Mouse (Mus musculus): ENCODE measurements at regions not wholly inside any gene's neighbourhood (a gene's known extent, or its start where the extent isn't known, plus 50 kb on each side); places are given as distances from the start of the nearest gene placed in this dataset.

GRCm38 (mm10) chr7:124868133-124868603 lies 576.3 kb upstream of the Kdm8 start:
- no peak for DNase-seq

DNA sequence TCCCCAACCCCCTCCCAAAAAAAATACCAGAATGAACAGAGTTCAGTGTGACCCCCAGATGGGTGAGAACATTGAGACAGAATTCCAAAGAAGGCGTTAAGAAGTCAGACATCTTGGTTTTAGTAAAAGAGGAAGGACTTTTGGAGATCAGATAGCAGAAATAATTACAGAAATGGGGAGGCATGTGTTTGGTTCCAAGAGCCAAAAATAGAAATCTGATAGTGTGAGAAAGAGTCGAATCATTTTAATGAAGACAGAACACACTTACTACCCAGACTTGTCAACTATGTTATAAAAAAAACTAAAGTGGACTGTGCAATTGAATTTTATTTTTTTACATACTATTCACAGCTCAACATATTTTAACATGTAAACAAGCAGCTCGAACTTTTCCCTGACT lies 575.9 kb upstream of the Kdm8 start:
- DNase-seq, result no peak

DNA sequence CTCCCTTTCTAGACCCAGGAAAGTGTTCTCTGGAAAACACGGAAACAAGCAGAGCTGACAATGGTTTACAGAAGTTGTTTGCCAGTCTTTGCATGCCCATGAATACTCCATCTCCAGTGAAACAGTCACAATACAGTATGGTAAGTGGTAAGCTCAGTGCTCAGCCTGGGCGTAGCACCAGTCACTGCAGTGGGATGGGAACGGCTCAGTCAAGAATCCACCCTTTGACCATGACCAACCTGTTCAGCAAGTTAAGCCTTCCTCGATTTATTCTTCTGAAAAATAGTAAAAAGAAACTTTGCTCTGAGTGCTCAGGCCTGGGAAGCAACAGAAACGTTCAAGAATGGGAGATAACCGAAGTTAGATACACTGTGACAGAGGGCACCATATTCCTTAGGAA lies 563.7 kb upstream of the Kdm8 start:
- no peak for DNase-seq

DNA sequence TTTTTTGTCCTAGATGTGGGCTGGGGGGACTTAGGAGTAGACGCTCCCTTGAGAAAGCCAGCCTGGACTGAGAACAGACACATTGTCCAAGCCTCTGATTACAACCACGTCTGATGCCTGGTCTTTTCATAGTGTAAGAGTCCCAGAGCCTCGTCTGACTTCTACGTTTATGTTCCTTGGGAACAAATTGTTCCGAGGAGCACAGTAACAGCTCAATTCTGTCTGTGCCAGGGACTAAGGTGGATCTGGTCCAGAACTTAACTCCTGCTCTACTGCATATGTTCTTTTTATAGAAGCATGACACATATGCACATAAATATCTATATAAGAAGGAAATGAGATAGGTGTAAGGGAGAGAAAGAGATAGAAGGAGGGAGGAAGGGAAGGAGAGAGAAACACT lies 537.2 kb upstream of the Kdm8 start:
- DNase-seq, result no peak

DNA sequence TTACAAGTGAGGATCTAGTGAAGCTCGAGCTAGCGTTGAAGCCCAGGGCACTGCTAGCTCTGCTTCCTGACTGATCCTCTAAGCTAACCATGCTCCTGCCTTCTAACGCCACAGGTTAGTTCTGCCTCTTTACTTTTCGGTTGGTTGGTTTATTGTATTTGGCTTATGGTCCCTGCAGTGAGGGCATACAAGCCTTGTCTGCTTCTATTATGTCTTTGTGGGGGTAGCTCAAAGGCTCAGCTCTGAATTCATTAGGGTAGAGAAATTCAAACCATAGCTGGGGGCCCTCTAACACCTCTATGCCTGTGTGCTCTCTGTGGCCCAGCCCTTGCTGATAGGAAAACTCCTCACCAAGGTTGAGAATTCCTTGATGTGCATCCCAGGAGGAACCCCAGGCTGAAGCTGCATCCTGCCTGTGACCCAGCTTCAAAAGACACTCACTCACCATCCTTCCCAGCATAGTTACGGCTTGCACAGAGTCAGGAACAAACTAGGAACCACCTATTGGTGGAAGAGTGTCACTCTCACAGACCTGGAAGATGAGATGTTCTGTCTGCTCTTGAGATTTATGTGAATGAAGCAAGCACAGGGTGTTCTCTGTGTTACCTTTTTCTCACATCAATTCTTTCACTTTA lies 536.7 kb upstream of the Kdm8 start:
- no peak for DNase-seq

GRCm38 (mm10) chr7:124914061-124914460 lies 530.4 kb upstream of the Kdm8 start:
- DNase-seq, result no peak

DNA sequence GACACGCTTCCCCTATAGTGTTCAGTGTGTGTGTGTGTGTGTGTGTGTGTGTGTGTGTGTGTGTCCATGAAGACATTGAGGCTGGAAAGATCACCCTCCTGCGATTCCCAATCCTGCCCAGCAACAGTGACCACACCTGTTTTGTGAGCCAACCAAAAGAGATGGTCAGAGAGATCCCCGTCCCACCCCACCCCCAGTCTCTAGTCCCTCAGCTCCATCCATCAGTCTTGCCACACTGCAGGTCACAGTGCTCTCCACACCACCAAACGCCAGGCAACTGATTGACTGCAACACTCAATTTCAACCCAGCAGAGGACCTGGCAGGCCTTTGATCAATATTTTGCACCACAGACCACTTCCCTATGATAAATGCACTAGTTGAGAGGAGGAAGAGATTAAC lies 530.0 kb upstream of the Kdm8 start:
- no peak for DNase-seq

DNA sequence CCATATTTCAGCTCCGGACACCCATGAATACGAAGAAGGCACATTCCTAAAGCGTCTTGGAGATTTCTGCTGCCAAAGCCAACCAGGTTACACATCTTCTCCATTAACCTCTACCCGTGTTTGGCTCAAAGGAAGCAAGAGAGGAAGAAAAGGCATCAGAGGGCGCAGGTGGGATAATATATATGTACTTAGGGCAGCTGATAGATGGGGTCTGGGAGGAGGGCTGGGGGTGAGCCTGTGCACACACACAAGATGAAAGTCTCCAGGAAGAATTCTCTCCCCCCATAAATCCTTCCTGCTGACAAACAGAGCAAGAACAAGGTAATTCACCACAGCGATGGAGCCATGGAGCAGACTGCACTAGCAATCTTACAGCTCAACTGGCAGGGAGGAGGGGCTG lies 529.5 kb upstream of the Kdm8 start:
- DNase-seq, result no peak

- no peak for DNase-seq
These were observed 528.8 kb upstream of the Kdm8 start for GRCm38 (mm10) chr7:124915637-124916036.

DNA sequence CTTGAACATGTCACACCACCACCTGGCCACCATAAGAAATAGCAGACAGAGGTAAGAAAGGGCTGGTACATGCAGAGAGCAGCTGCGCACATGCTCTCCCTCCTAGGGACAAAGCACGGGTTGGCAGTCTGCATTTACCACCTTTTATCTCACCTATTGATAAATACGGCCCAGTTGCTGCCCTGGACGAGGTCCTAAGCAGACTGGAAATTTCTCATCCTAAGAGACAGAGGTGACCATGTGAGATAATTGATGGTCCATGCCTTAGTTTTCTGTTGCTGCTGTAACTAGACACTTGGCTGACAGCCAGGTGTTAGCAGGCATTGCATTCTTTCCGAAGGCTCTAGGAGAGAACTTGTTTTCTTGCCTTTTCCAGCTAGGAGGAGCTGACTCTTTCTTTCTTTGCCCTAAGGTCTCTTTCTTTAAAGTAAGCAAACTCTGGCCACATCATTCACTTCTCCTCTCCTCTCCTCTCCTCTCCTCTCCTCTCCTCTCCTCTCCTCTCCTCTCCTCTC lies 526.8 kb upstream of the Kdm8 start:
- DNase-seq, result no peak

DNA sequence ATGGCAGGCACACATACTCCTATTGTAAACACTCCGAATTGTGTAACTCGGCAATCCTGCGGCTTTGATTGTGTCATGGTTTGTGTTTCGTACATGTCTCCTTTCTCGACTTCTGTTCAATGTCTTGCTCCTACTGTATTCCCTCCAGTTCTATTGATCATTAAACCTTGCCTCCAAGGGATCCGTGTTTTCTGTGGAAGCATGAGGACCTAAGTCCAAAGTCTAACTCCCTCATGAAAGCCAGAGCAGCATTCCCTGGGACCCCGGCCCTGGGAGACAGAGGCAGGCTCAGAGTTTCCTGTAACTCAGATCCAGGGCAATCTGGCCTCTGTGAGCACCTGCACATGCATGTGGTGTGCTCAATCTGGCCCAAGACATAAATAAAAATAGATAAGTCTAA lies 521.7 kb upstream of the Kdm8 start:
- DNase-seq, result no peak

DNA sequence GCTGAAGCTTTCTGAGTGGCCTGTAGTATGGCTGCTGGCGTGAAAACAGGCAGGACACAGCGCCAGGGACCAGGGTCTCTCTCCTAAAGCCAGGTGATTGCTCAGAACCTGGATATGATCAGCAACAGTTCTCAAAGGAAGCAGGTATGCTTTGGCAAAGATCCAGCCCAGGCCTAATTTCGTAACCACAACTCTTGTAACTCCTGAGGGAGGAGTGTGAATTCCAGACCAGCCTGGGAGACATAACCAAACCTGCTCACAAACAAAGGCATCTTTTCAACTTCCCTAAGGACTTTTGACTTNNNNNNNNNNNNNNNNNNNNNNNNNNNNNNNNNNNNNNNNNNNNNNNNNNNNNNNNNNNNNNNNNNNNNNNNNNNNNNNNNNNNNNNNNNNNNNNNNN lies 510.9 kb upstream of the Kdm8 start:
- DNase-seq, result no peak

DNA sequence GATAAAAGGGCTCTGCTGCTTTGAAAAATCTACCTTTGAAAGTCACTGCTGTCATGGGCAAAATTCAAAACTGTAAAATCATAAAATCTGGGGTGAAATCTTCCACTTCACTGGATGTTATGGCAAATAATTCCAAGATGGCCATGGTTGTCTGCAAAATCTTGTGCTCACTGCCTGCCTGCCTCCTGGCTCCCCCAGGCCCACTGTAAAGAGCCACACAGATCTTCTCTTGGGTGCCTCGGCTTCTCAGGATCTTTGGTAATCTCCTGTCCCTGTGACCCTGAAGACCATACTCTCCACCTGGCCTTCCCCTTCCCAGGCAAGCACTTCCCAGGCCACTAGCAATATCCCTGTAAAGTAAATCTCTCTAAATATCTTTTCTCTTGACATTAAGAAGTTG lies 505.1 kb upstream of the Kdm8 start:
- no peak for DNase-seq

DNA sequence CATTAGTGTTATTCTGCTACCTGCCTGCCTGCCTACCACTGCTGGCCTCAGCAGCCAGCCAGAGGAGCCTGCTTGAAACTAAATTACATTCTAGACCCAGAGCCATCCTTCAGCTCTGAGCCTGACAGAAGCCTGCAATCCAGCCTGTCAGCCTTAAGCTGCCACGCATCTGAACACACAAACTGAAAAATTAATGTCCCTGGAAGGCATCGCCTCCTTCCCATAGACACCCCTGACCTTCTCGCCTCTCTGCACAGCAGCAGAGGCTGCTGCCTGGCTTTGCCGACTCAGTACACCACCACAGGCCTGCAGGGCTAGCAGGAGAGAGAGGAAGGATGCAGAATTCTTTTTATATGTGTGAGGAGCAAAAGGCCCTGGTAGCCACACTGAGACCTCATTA lies 502.9 kb upstream of the Kdm8 start:
- DNase-seq, result no peak

GRCm38 (mm10) chr7:124946424-124946823 lies 498.1 kb upstream of the Kdm8 start:
- DNase-seq, result no peak

- no peak for DNase-seq
These were observed 487.1 kb upstream of the Kdm8 start for GRCm38 (mm10) chr7:124957329-124957728.

DNA sequence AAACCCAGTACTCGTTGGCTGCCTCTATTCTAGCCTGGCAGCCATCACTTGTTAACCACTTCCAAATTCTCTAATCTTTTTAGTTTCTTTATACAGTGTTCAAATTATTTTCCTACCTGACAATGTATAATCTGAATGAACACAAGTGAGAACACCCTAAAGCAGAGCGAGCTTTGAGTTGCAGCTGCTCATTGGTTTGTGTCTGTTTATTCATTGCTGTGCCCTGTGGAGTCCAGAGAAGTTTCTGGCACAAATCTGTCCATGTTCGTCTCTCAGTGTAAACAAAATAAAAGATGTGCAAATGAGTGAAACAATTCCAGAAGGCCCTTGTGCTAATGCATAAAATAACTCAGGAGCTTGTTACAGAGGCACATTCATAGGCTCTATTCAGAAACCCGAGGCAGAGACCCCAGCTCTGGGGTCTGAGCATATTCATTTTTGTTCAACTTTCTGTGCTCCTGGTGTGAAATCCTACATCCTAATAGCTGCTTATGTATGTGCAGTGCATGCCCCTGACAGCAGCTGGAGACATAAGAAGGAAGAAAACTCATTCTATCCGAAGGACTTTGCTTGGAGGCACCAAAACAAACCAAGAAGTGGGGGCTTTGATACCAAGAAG lies 469.5 kb upstream of the Kdm8 start:
- DNase-seq, result no peak

GRCm38 (mm10) chr7:124989456-124989855 lies 455.0 kb upstream of the Kdm8 start:
- no peak for DNase-seq

GRCm38 (mm10) chr7:124990695-124991094 lies 453.8 kb upstream of the Kdm8 start:
- DNase-seq, result no peak

DNA sequence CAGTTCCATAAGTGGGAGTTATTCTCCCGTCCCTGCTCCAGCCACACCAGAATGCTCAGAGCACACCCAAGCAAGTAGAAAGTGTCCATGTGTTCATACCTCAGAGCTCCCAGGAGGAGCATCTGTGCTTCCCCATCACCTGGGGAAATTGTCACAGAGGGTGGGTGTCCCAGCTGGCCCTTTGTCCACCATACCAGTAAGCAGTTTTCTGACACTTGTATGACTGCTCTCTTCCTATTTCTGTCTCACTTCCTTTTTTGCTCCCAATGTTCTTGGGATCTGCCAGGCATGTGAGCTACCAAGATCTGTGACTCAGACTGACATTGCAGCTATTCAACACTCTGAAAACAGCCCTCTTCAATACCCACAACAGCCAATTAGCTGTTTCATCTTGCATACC lies 447.9 kb upstream of the Kdm8 start:
- no peak for DNase-seq

DNA sequence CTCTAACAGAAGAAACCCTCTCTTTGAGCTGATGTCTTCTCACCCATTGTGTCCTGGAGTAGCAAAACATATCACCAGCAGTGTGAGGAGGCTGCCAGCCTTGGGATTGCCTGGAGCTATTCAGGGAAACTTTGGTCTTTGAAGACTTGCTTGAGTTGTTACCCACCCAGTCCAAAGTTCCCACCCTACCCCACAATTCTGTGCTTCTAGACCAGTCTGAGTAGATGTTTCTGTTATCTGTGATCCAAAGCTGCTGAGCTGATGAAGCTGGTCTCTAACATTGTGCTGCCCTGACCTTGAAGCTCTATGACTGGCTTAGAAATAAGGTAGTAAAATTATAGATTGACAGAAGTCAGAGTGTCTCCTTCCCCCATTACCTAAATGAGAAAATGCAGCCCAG lies 443.8 kb upstream of the Kdm8 start:
- DNase-seq, result no peak

- no peak for DNase-seq
These were observed 438.8 kb upstream of the Kdm8 start for GRCm38 (mm10) chr7:125005638-125006037.

- no peak for DNase-seq
These were observed 425.2 kb upstream of the Kdm8 start for GRCm38 (mm10) chr7:125019259-125019658.

DNA sequence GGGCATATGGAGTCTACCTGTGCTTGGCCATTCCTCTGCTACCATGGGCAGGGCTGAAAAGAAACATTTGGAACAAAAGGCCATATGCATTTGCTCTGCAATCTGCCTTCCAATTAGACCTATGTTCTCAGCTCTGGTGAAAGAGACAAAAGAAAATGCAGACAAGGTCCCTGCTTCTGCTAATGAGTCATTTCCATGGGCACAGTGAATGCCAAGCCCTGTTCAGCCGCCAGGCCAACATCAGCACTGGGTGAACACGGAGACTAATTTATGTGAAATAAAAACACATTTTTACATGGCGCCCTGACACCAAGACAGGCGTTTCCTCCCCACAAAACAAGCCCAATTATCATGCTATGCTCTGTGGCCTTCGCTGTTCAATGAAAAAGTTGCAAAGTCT lies 419.5 kb upstream of the Kdm8 start:
- DNase-seq, result no peak

DNA sequence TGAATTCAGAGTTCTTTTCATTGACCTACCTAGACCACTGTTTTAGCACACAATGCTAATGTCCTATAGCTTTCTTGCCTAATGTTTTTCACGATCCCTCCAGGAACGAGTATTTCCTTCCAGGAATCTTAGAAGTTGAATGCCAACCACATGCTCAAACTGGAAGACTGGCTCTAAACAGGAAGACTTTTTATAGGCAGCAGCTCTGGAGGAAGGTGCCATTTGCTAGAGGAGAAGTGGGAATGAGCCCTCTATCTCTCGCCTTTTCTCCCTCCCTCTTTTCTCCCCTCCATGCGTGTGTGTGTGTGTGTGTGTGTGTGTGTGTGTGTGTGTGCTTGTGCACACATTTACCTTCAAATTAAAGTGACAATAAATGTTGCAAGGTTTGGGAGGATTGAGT lies 410.7 kb upstream of the Kdm8 start:
- DNase-seq, result no peak
